Mouse (Mus musculus) monocyte, adult 59 days (primary cell): ENCODE data around the gene Lgals3bp. TPM values are rescaled to one million over a fixed set of nuclear protein-coding genes. Genes with fewer than 3 reads are reported as not detected.

ENCODE experiments used
- total RNA-seq, 2 experiments: library from RNA; stranded (reverse); gene quantifications; one replicate each; pipeline ENCODE4 v1.2.4; 2023

Lgals3bp gene
- total RNA-seq, result 100 to 1,000 TPM; 131 to 147 TPM

DNA sequence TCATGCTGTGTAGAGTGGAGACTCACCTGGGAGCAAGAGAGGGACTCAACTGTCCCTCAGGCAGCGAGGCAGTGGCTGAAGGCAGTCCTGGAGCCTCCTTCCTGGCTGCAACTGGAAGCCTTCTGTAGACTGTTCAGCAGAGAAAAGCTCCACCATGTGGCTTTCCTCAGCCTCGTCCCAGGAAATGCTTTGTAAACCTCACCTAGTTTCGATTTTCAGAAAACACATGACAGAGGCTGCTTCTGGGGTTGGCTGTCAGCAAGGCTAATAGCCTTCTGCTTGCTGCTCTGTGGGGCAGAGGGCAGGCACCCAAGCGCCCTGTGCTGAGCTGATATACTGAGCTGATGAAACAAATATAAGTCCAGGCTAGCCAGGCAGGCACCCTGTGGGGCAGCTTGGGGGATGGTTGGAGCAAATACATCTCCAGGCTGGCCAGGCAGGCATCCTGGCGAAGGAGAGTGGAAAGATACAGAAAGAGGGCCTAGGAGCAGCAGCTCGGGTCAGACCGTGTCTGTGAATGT lies at the start of gene Lgals3bp:
Gene Lgals3bp (minus strand): TSS at position 333 of the 521 bp plus-strand sequence.

DNA sequence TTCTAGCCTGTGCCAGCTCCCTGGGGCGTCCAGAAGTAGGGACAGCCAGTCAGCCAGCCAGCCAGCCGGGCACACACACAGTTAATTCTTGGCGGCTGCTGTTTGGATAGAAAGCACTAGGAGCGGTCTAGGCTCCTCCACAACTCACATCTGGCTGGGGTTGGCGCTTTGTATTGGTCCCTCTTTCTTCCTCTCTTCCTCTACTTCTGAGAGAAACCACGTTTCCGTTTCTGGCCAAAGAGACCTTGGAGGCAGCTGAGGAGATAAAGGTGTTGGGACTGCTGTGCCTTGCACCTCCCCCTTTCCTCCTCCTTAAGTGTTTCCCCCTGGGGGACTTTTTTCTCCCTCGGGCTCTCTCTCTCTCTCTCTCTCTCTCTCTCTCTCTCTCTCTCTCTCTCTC lies 26.1 kb upstream of the Lgals3bp start, which contains the start of gene C1qtnf1:
Gene C1qtnf1 (plus strand): TSS at position 218 of the 400 bp plus-strand sequence.

DNA sequence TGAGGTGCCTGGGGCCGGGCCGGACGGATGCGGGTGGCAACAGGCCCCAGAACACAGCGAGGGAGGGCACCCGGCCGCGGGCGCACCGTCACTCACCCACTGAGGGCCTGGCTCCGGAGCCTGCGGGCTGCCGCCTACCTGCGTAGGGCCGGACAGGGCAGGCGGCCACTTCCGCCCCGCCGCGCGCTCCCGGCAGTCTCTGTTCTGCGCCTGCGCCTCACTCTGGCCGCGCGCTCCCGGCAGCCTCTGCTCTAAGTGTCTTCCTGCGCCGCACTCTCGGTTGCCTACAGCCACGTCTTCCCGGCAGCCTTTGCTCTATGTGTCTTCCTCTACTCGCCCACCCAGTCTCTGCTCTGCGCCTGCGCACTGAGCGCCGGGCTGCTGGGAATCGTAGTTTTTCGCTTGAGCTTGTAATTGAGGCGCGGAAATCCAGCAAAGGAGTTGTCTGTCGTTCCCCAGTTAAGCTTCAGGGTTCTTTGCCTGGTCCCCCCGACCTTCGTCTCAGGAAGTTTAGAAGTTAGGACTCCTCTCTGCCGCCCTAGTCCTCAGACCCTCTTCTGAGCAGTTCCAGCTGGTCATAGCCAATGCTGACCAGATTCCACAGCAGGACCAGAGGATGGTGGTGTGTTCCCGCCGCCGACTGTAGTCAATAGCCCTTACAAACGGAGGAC lies 17.1 kb upstream of the Lgals3bp start, which contains the start of gene Cant1:
Gene Cant1 (minus strand): TSS at position 253 of the 671 bp plus-strand sequence.

DNA sequence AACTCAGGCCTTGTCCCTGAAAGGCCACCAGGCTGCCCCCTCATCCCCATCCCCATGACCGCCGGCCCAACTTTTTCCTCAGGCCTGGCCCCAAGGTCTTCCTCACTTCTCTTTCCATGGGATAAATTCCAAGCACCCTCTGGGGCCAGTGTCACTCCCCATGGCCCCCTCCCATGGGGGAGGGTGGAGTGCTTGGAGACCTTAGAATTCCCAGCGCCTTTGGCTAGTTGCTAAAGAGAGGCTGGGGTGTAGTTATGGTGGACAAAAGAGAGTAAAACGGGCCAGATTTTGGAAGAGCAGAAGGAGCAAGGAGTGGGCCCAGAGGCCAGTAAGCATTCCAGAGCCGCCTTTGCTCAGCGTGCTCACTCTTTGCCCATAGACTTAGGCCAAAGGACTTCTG lies 46.3 kb downstream of the Lgals3bp start, which contains the start of gene Timp2:
Gene Timp2 (minus strand): TSS at position 101 of the 400 bp plus-strand sequence.

Other genes with a start within 250 kb of the Lgals3bp start
- gene Cyth1, start 153.5 kb downstream of the Lgals3bp start, total RNA-seq, result 10 to 100 TPM; 63.2 to 81.4 TPM
- gene Usp36, start 111.8 kb downstream of the Lgals3bp start, total RNA-seq, result 10 to 100 TPM; 33.3 to 34.2 TPM
- gene Cep295nl, start 59.6 kb downstream of the Lgals3bp start, total RNA-seq, result 1 to 10 TPM; 2.9 to 3.1 TPM
- gene Timp2, start 46.4 kb downstream of the Lgals3bp start, total RNA-seq, result 10 to 100 TPM; 87.7 to 92.6 TPM
- gene Cant1, start 17.0 kb upstream of the Lgals3bp start, total RNA-seq, result 10 to 100 TPM; 36.0 to 36.1 TPM
- not detected for gene C1qtnf1, start 26.1 kb upstream of the Lgals3bp start, total RNA-seq
- 10 to 100 TPM; 13.5 to 15.9 TPM for gene Engase, start 74.7 kb upstream of the Lgals3bp start, total RNA-seq